ENCODE assay signal across 8 mouse cellular contexts in the genomic region with DNA sequence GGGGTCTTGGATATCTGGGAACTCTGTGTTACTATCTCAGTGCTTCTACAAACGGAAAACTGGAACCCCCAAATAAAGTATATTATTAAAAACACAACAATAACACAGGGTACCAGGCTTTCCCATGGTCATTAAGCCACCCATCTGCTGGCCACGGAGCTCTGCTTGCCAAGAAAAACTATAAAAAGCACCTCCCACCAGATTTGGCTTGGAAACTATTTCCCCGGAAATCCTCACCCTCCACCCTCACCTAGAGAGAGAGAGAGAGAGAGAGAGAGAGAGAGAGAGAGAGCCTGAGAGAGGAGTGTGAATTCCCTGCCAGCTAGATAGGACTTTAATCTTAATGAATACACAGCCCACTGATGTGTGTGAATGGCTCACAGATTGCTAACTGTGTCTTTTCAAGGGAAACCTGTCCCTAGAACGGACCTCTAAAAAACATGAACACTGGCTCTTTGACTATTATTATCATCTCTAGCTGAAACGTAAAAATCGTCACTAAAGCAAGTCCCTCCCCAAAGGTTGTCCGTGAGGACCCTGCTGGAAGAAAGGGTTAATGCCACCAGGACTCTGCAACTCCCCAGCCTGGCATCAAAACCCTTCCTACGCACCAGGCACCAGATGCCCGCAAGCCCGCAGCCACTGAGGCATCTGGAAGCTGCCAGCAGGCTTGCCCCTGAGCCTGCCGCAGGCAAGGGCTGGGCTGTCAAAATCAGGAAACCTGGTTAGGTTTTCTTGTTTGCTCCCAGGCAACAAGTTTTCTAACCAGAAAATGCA. TPM values are rescaled to one million over a fixed set of nuclear protein-coding genes. Genes with fewer than 3 reads are reported as not detected.
DNase-seq lines count a peak whose midpoint lies in the region; ATAC-seq and TF ChIP-seq lines count a peak whose summit lies in the region.

No protein-coding gene starts in this region.

- 40% methylated on average over 11 of the region's 11 CpGs for WGBS in embryonic facial prominence, embryonic 13.5 days
- WGBS in embryonic facial prominence, embryonic 10.5 days = 63% methylated on average over 11 of the region's 11 CpGs
- 56% methylated on average over 11 of the region's 11 CpGs for WGBS in lung, embryonic 14.5 days
- WGBS in heart, embryonic 16.5 days = 21% methylated on average over 11 of the region's 11 CpGs
- 46% methylated on average over 11 of the region's 11 CpGs for WGBS in neural tube, embryonic 14.5 days

- no peak overlapping the region for H3K4me3 ChIP-seq in embryonic facial prominence, embryonic 13.5 days
- no peak overlapping the region for H3K4me3 ChIP-seq in embryonic facial prominence, embryonic 10.5 days
- H3K4me3 ChIP-seq in lung, embryonic 14.5 days (ENCODE audit: low read depth, low read length) = peak overlapping the region; percentile 42; the same call in 1 of the 2 replicates
- peak overlapping the region; percentile 69 for H3K4me3 ChIP-seq in heart, embryonic 16.5 days (ENCODE audit: low read length)
- H3K4me3 ChIP-seq in neural tube, embryonic 14.5 days (ENCODE audit: low read depth, low read length) = no peak overlapping the region

- peaks cover 47% of the 10 kb centered on the region for H3K4me1 ChIP-seq in embryonic facial prominence, embryonic 13.5 days
- peaks cover 30% of the 10 kb centered on the region for H3K4me1 ChIP-seq in embryonic facial prominence, embryonic 10.5 days
- no peaks in the 10 kb centered on the region; the same call in 1 of the 2 replicates for H3K4me1 ChIP-seq in lung, embryonic 14.5 days (ENCODE audit: insufficient read depth)
- peaks cover 56% of the 10 kb centered on the region for H3K4me1 ChIP-seq in heart, embryonic 16.5 days (ENCODE audit: control insufficient read depth, insufficient read depth, low read length)
- H3K4me1 ChIP-seq in neural tube, embryonic 14.5 days (ENCODE audit: control insufficient read depth, insufficient read depth, low read length) = peaks cover 21% of the 10 kb centered on the region

- no peak overlapping the region for H3K4me2 ChIP-seq in embryonic facial prominence, embryonic 13.5 days
- H3K4me2 ChIP-seq in lung, embryonic 14.5 days = peak overlapping the region; percentile 65
- peak overlapping the region; percentile 70 for H3K4me2 ChIP-seq in heart, embryonic 16.5 days (ENCODE audit: low read depth, low read length)
- 0 out of 2 replicates have a peak overlapping the region, but pooled peaks have one; percentile 4 for H3K4me2 ChIP-seq in neural tube, embryonic 14.5 days (ENCODE audit: low read depth, low read length)

- H3K27ac ChIP-seq in embryonic facial prominence, embryonic 13.5 days = no peak overlapping the region
- H3K27ac ChIP-seq in embryonic facial prominence, embryonic 10.5 days (replicated peaks) = no peak overlapping the region
- H3K27ac ChIP-seq in lung, embryonic 14.5 days (ENCODE audit: low read depth) = no peak overlapping the region
- peak overlapping the region; percentile 93 for H3K27ac ChIP-seq in heart, embryonic 16.5 days (ENCODE audit: low read length)
- H3K27ac ChIP-seq in neural tube, embryonic 14.5 days (ENCODE audit: low read depth, low read length) = no peak overlapping the region

- TF ChIP-seq CTCF in lung, embryonic 14.5 days (IDR thresholded peaks at IDR 0.05; ENCODE audit: low read depth) = no peak

- DNase-seq in embryonic facial prominence, embryonic 10.5 days (ENCODE audit: low spot score) = no peak
- no peak for DNase-seq in lung, embryonic 14.5 days
- no peak for DNase-seq in lung, postnatal 4 days
- no peak for DNase-seq in adrenal gland, postnatal 10 days
- DNase-seq in embryo, embryonic 9.5 days (ENCODE audit: extremely low spot score) = no peak

- H3K27me3 ChIP-seq in embryonic facial prominence, embryonic 13.5 days = peaks cover 48% of the 10 kb centered on the region
- H3K27me3 ChIP-seq in embryonic facial prominence, embryonic 10.5 days (replicated peaks; ENCODE audit: low read depth, poor library complexity, severe bottlenecking) = peaks cover 57% of the 10 kb centered on the region
- H3K27me3 ChIP-seq in lung, embryonic 14.5 days (ENCODE audit: insufficient read depth, low read length) = peaks cover 38% of the 10 kb centered on the region
- H3K27me3 ChIP-seq in heart, embryonic 16.5 days (ENCODE audit: control insufficient read depth, insufficient read depth, low read length) = peaks cover 4% of the 10 kb centered on the region; the same call in 1 of the 2 replicates
- H3K27me3 ChIP-seq in neural tube, embryonic 14.5 days (ENCODE audit: control insufficient read depth, insufficient read depth, low read length) = peaks cover 19% of the 10 kb centered on the region

- no peaks in the 10 kb centered on the region for H3K9me3 ChIP-seq in embryonic facial prominence, embryonic 13.5 days
- H3K9me3 ChIP-seq in embryonic facial prominence, embryonic 10.5 days = no peaks in the 10 kb centered on the region
- no peaks in the 10 kb centered on the region for H3K9me3 ChIP-seq in lung, embryonic 14.5 days (ENCODE audit: low read depth, low read length)
- H3K9me3 ChIP-seq in heart, embryonic 16.5 days (replicated peaks; ENCODE audit: control insufficient read depth, low read length) = no peaks in the 10 kb centered on the region
- no peaks in the 10 kb centered on the region for H3K9me3 ChIP-seq in neural tube, embryonic 14.5 days (ENCODE audit: control insufficient read depth, low read length)

- H3K36me3 ChIP-seq in embryonic facial prominence, embryonic 13.5 days = no peaks in the 10 kb centered on the region
- no peaks in the 10 kb centered on the region for H3K36me3 ChIP-seq in embryonic facial prominence, embryonic 10.5 days (replicated peaks)
- H3K36me3 ChIP-seq in lung, embryonic 14.5 days (ENCODE audit: insufficient read depth) = no peaks in the 10 kb centered on the region
- no peaks in the 10 kb centered on the region for H3K36me3 ChIP-seq in heart, embryonic 16.5 days (ENCODE audit: control insufficient read depth, insufficient read depth)
- no peaks in the 10 kb centered on the region for H3K36me3 ChIP-seq in neural tube, embryonic 14.5 days (ENCODE audit: control insufficient read depth, insufficient read depth, low read length)

- ATAC-seq in embryonic facial prominence, embryonic 13.5 days (ENCODE audit: insufficient number of reproducible peaks, insufficient read depth, low FRiP score, low TSS enrichment, low read depth) = no peak
- no peak for ATAC-seq in lung, embryonic 14.5 days (ENCODE audit: insufficient read depth)
- no peak for ATAC-seq in heart, embryonic 16.5 days (replicated peaks; ENCODE audit: extremely low read depth, insufficient read depth, low FRiP score)
- ATAC-seq in neural tube, embryonic 14.5 days (ENCODE audit: low read depth) = no peak

- 0 out of 2 replicates have a peak overlapping the region, but pooled peaks have one; percentile 17 for H3K9ac ChIP-seq in embryonic facial prominence, embryonic 13.5 days
- peak overlapping the region; percentile 51; the same call in 1 of the 2 replicates for H3K9ac ChIP-seq in lung, embryonic 14.5 days
- peak overlapping the region; percentile 82 for H3K9ac ChIP-seq in heart, embryonic 16.5 days (ENCODE audit: low read length)
- no peak overlapping the region for H3K9ac ChIP-seq in neural tube, embryonic 14.5 days (replicated peaks; ENCODE audit: low read depth, low read length)

RNA-seq across cellular contexts. Expression of a gene that starts 12.7 kb away (rescaled TPM):
- polyA plus RNA-seq in embryonic facial prominence, embryonic 13.5 days (2015; fragmentation: Nextera tagmentation; extraction: Ambion mirVana) = 4.9 and 5.9 TPM in 2 replicates
- 0.45 and 0.66 TPM in 2 replicates for polyA plus RNA-seq in embryonic facial prominence, embryonic 10.5 days (2016; fragmentation: Nextera tagmentation; extraction: Ambion mirVana)
- 2.1 and 2.3 TPM in 2 replicates for polyA plus RNA-seq in lung, embryonic 14.5 days (2014; fragmentation: Nextera tagmentation; extraction: Ambion mirVana)
- 10.0 and 10.9 TPM in 2 replicates for polyA plus RNA-seq in heart, embryonic 16.5 days (2015; fragmentation: Nextera tagmentation; extraction: Ambion mirVana)
- 2.6 and 4.0 TPM in 2 replicates for polyA plus RNA-seq in neural tube, embryonic 14.5 days (2014; fragmentation: Nextera tagmentation; extraction: Ambion mirVana)
- 1 to 10 TPM; 2.7 to 5.0 TPM for total RNA-seq in adrenal gland, postnatal 10 days (2021)

Comparison
In these comparisons a context has a peak if more than half of its experiments do, and no peak if none do; other contexts are left out.
1. H3K4me3 ChIP-seq: peak in lung, embryonic 14.5 days (single experiment) and heart, embryonic 16.5 days (single experiment); none in embryonic facial prominence, embryonic 13.5 days (single experiment), embryonic facial prominence, embryonic 10.5 days (single experiment) and neural tube, embryonic 14.5 days (single experiment).